In the genomic region with DNA sequence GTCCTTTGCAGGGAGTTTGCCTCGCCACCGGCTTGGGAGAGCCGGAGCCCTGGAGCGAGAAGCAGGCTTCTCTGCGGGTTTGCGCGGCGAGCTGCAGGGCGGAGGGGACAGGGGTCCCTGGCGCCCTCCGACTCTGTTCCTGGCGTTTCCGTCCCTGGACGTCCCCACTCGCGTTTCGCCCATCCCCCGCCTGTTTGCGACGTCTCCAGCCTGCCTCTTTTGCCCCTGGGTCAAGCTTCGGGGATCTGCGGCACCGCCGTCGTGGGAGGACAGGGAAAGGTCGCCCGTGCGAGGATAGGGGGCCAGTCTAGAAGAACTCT, we compare ENCODE assay signal across 8 mouse cellular contexts. TPM values are rescaled to one million over a fixed set of nuclear protein-coding genes. Genes with fewer than 3 reads are reported as not detected.
DNase-seq lines count a peak whose midpoint lies in the region; ATAC-seq lines count a peak whose summit lies in the region.

No protein-coding gene starts in this region.

- no peak overlapping the region for H3K27ac ChIP-seq in kidney, embryonic 15.5 days
- no peak overlapping the region for H3K27ac ChIP-seq in embryonic facial prominence, embryonic 12.5 days
- no peak overlapping the region for H3K27ac ChIP-seq in hindbrain, embryonic 16.5 days (ENCODE audit: low read depth, low read length)
- no peak overlapping the region for H3K27ac ChIP-seq in midbrain, embryonic 14.5 days (replicated peaks; ENCODE audit: low read depth, low read length)

- peaks cover 45% of the 10 kb centered on the region for H3K4me1 ChIP-seq in kidney, embryonic 15.5 days
- peaks cover 24% of the 10 kb centered on the region for H3K4me1 ChIP-seq in embryonic facial prominence, embryonic 12.5 days
- peaks cover 23% of the 10 kb centered on the region for H3K4me1 ChIP-seq in hindbrain, embryonic 16.5 days (ENCODE audit: control insufficient read depth, insufficient read depth, low read depth, low read length)
- H3K4me1 ChIP-seq in midbrain, embryonic 14.5 days (ENCODE audit: control insufficient read depth, insufficient read depth, low read length), result peaks cover 16% of the 10 kb centered on the region

- no peak for ATAC-seq in kidney, embryonic 15.5 days (replicated peaks; ENCODE audit: low FRiP score)
- ATAC-seq in embryonic facial prominence, embryonic 12.5 days (ENCODE audit: insufficient number of reproducible peaks, insufficient read depth, low FRiP score, low TSS enrichment), result no peak
- ATAC-seq in hindbrain, embryonic 16.5 days, result no peak
- ATAC-seq in midbrain, embryonic 14.5 days (ENCODE audit: low FRiP score, low TSS enrichment), result no peak

- no peaks in the 10 kb centered on the region for H3K36me3 ChIP-seq in kidney, embryonic 15.5 days
- H3K36me3 ChIP-seq in embryonic facial prominence, embryonic 12.5 days, result no peaks in the 10 kb centered on the region
- no peaks in the 10 kb centered on the region for H3K36me3 ChIP-seq in hindbrain, embryonic 16.5 days (ENCODE audit: control insufficient read depth, insufficient read depth, low read length)
- H3K36me3 ChIP-seq in midbrain, embryonic 14.5 days (ENCODE audit: control insufficient read depth, insufficient read depth, low read length), result no peaks in the 10 kb centered on the region

- H3K27me3 ChIP-seq in kidney, embryonic 15.5 days, result peaks cover 69% of the 10 kb centered on the region
- H3K27me3 ChIP-seq in embryonic facial prominence, embryonic 12.5 days, result peaks cover 74% of the 10 kb centered on the region
- peaks cover 16% of the 10 kb centered on the region for H3K27me3 ChIP-seq in hindbrain, embryonic 16.5 days (replicated peaks; ENCODE audit: control insufficient read depth, insufficient read depth, low read length)
- peaks cover 45% of the 10 kb centered on the region for H3K27me3 ChIP-seq in midbrain, embryonic 14.5 days (ENCODE audit: control insufficient read depth, insufficient read depth, low read length)

- under 1% methylated on average over 28 of the region's 28 CpGs for WGBS in kidney, embryonic 15.5 days
- whole genome bisulfite sequencing in embryonic facial prominence, embryonic 12.5 days, result 1% methylated on average over 28 of the region's 28 CpGs
- under 1% methylated on average over 19 of the region's 28 CpGs for WGBS in hindbrain, embryonic 16.5 days
- WGBS in midbrain, embryonic 14.5 days, result under 1% methylated on average over 28 of the region's 28 CpGs

- peak overlapping the region; percentile 53 for H3K4me3 ChIP-seq in kidney, embryonic 15.5 days (replicated peaks)
- peak overlapping the region; percentile 51 for H3K4me3 ChIP-seq in embryonic facial prominence, embryonic 12.5 days
- peak overlapping the region; percentile 51 for H3K4me3 ChIP-seq in hindbrain, embryonic 16.5 days (ENCODE audit: low read length)
- peak overlapping the region; percentile 43 for H3K4me3 ChIP-seq in midbrain, embryonic 14.5 days (replicated peaks; ENCODE audit: low read depth, low read length)

- no peaks in the 10 kb centered on the region for H3K9me3 ChIP-seq in kidney, embryonic 15.5 days (replicated peaks)
- H3K9me3 ChIP-seq in embryonic facial prominence, embryonic 12.5 days, result no peaks in the 10 kb centered on the region
- no peaks in the 10 kb centered on the region for H3K9me3 ChIP-seq in hindbrain, embryonic 16.5 days (ENCODE audit: control insufficient read depth, low read length)
- H3K9me3 ChIP-seq in midbrain, embryonic 14.5 days (ENCODE audit: control insufficient read depth, low read length), result no peaks in the 10 kb centered on the region

- H3K4me2 ChIP-seq in kidney, embryonic 15.5 days, result peak overlapping the region; percentile 92
- H3K4me2 ChIP-seq in embryonic facial prominence, embryonic 12.5 days (replicated peaks), result peak overlapping the region; percentile 84
- peak overlapping the region; percentile 89 for H3K4me2 ChIP-seq in hindbrain, embryonic 16.5 days (ENCODE audit: low read length)
- H3K4me2 ChIP-seq in midbrain, embryonic 14.5 days (ENCODE audit: low read length), result peak overlapping the region; percentile 88

- peak overlapping the region; percentile 40 for H3K9ac ChIP-seq in kidney, embryonic 15.5 days
- H3K9ac ChIP-seq in embryonic facial prominence, embryonic 12.5 days, result peak overlapping the region; percentile 49; the same call in 1 of the 2 replicates
- H3K9ac ChIP-seq in hindbrain, embryonic 16.5 days (ENCODE audit: low read depth, low read length), result peak overlapping the region; percentile 49
- H3K9ac ChIP-seq in midbrain, embryonic 14.5 days (replicated peaks; ENCODE audit: low read length), result peak overlapping the region; percentile 46; the same call in 1 of the 2 replicates

- no peak for DNase-seq in kidney, postnatal 14 days
- DNase-seq in midbrain, embryonic 14.5 days, result no peak
- DNase-seq in adrenal gland, adult 18-20 months (ENCODE audit: low spot score in 2 of 2), result no peak
- no peak for DNase-seq in frontal cortex, postnatal 36 days (ENCODE audit: low spot score in 2 of 2)
- no peak for DNase-seq in adrenal gland, postnatal 10 days

RNA-seq across cellular contexts. Expression of gene Syt2, which starts 0.4 kb away (rescaled TPM):
- polyA plus RNA-seq in kidney, embryonic 15.5 days (2015; fragmentation: Nextera tagmentation; extraction: Ambion mirVana), result 0.78 and 1.5 TPM in 2 replicates
- 2.1 and 2.4 TPM in 2 replicates for polyA plus RNA-seq in embryonic facial prominence, embryonic 12.5 days (2016; fragmentation: Nextera tagmentation; extraction: Ambion mirVana)
- 11.9 and 14.9 TPM in 2 replicates for polyA plus RNA-seq in hindbrain, embryonic 16.5 days (2015; fragmentation: Nextera tagmentation; extraction: Ambion mirVana)
- 1.3 and 2.1 TPM in 2 replicates for polyA plus RNA-seq in midbrain, embryonic 14.5 days (2014; fragmentation: Nextera tagmentation; extraction: Ambion mirVana)
- total RNA-seq in adrenal gland, adult 18-20 months (2021), result under 1 TPM in 1 of 2 experiments, not detected in 1; 0.07 TPM
- 1 to 10 TPM; 1.3 to 5.2 TPM for total RNA-seq in adrenal gland, postnatal 10 days (2021)
